Mouse (Mus musculus): Measurements from ENCODE around the gene Thumpd2.

Thumpd2 gene

GRCm38 (mm10) chr17:81064979-81065311, at the start of gene Thumpd2:
Thumpd2 (minus strand) TSS chr17:81065082.
- DNase-seq = peak; percentile 77 to 90

- no peak for DNase-seq
These were observed 39.4 kb upstream of the Thumpd2 start for GRCm38 (mm10) chr17:81104237-81104636.

GRCm38 (mm10) chr17:81102866-81103265, 38.0 kb upstream of the Thumpd2 start:
- DNase-seq = no peak

GRCm38 (mm10) chr17:81098444-81098843, 33.6 kb upstream of the Thumpd2 start:
- no peak for DNase-seq

- DNase-seq = no peak
These were observed 31.6 kb upstream of the Thumpd2 start for GRCm38 (mm10) chr17:81096490-81096889.

GRCm38 (mm10) chr17:81092794-81093193, 27.9 kb upstream of the Thumpd2 start:
- no peak for DNase-seq

- no peak for DNase-seq
These were observed 24.0 kb upstream of the Thumpd2 start for GRCm38 (mm10) chr17:81088866-81089265.

- no peak for DNase-seq
These were observed 22.9 kb upstream of the Thumpd2 start for GRCm38 (mm10) chr17:81087735-81088134.

GRCm38 (mm10) chr17:81064279-81064978, 453 bp downstream of the Thumpd2 start:
- DNase-seq = no peak

GRCm38 (mm10) chr17:81063346-81063745, 1.5 kb downstream of the Thumpd2 start:
- no peak for DNase-seq

- no peak for DNase-seq
These were observed 2.5 kb downstream of the Thumpd2 start for GRCm38 (mm10) chr17:81062349-81062871.

- DNase-seq = no peak
These were observed 8.0 kb downstream of the Thumpd2 start for GRCm38 (mm10) chr17:81056796-81057381.

GRCm38 (mm10) chr17:81056035-81056434, 8.8 kb downstream of the Thumpd2 start:
- no peak for DNase-seq

- DNase-seq = no peak
These were observed 9.4 kb downstream of the Thumpd2 start for GRCm38 (mm10) chr17:81055522-81055921.

- no peak for DNase-seq
These were observed 11.6 kb downstream of the Thumpd2 start for GRCm38 (mm10) chr17:81053274-81053673.

- no peak for DNase-seq
These were observed 16.8 kb downstream of the Thumpd2 start for GRCm38 (mm10) chr17:81047930-81048564.

- DNase-seq = peak in 1 of 2 experiments; percentile 43
These were observed 19.2 kb downstream of the Thumpd2 start for GRCm38 (mm10) chr17:81045525-81046150.

- no peak for DNase-seq
These were observed 19.8 kb downstream of the Thumpd2 start for GRCm38 (mm10) chr17:81045115-81045514.

GRCm38 (mm10) chr17:81044356-81044755, 20.5 kb downstream of the Thumpd2 start:
- DNase-seq = no peak

- no peak for DNase-seq
These were observed 23.2 kb downstream of the Thumpd2 start for GRCm38 (mm10) chr17:81041662-81042061.

- DNase-seq = no peak
These were observed 26.0 kb downstream of the Thumpd2 start for GRCm38 (mm10) chr17:81038707-81039408.

- DNase-seq = no peak
These were observed 29.5 kb downstream of the Thumpd2 start for GRCm38 (mm10) chr17:81035354-81035753.

GRCm38 (mm10) chr17:81032957-81033356, 31.9 kb downstream of the Thumpd2 start:
- no peak for DNase-seq

All from spleen, adult 18-20 months (tissue).